Mouse (Mus musculus): ENCODE measurements at regions not wholly inside any gene's neighbourhood (a gene's known extent, or its start where the extent isn't known, plus 50 kb on each side); places are given as distances from the start of the nearest gene placed in this dataset.

- no peaks in the 10 kb centered on the region for H3K9me3 ChIP-seq (replicated peaks; ENCODE audit: control insufficient read depth, low read length)
- WGBS (ENCODE audit: insufficient replicate concordance): 82% methylated on average over 3 of the region's 3 CpGs
- ATAC-seq (replicated peaks; ENCODE audit: insufficient number of reproducible peaks, low FRiP score, low TSS enrichment): no peak
These were observed 381.1 kb downstream of the Hs3st1 start for GRCm38 (mm10) chr5:39374199-39374598.

GRCm38 (mm10) chr5:39348680-39349079 lies 406.6 kb downstream of the Hs3st1 start:
- ATAC-seq (replicated peaks; ENCODE audit: insufficient number of reproducible peaks, low FRiP score, low TSS enrichment): no peak
- H3K36me3 ChIP-seq (ENCODE audit: control insufficient read depth, insufficient read depth, low read length): no peaks in the 10 kb centered on the region
- no peaks in the 10 kb centered on the region for H3K4me1 ChIP-seq (ENCODE audit: control insufficient read depth, insufficient read depth, low read length)
- H3K9me3 ChIP-seq (replicated peaks; ENCODE audit: control insufficient read depth, low read length): no peaks in the 10 kb centered on the region
- no peak overlapping the region for H3K27ac ChIP-seq (ENCODE audit: low read depth, low read length)
- 72% methylated on average over 3 of the region's 3 CpGs for WGBS (ENCODE audit: insufficient replicate concordance)
- no peak overlapping the region for H3K4me3 ChIP-seq (ENCODE audit: low read depth, low read length)
- H3K27me3 ChIP-seq (ENCODE audit: control insufficient read depth, insufficient read depth, low read length): no peaks in the 10 kb centered on the region
- no peak overlapping the region for H3K9ac ChIP-seq (ENCODE audit: low read depth, low read length)
- no peak overlapping the region for H3K4me2 ChIP-seq

More at GRCm38 (mm10) chr5:39374199-39374598, 381.1 kb downstream of the Hs3st1 start:
- Histone ChIP-seq H3K4me3 (ENCODE audit: low read depth, low read length) (no peak overlapping the region), H3K27ac (ENCODE audit: low read depth, low read length) (no peak overlapping the region), H3K4me1 (ENCODE audit: control insufficient read depth, insufficient read depth, low read length) (no peaks in the 10 kb centered on the region), H3K36me3 (ENCODE audit: control insufficient read depth, insufficient read depth, low read length) (no peaks in the 10 kb centered on the region), H3K4me2 (no peak overlapping the region), H3K9ac (ENCODE audit: low read depth, low read length) (no peak overlapping the region), H3K27me3 (ENCODE audit: control insufficient read depth, insufficient read depth, low read length) (no peaks in the 10 kb centered on the region)

DNA sequence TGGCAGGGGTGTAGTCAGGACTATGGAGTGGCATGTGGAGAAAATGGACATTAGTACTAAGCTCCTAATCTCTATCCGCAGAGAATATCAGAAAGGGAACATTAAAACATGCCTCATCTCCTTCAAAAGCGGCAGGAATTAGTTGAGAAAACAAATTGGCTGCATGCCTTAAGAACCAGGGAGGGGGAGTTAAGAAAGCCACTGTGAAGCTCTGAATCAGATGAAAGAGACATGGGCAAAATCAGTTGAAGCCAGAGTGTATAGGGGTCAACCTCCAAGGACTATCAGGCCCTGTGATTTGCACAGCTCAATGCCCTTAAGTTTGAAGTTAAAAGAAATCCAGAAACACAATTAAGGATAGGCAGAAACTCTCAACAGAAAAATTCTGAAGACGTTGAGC lies 408.3 kb downstream of the Hs3st1 start:
- H3K4me2 ChIP-seq: no peak overlapping the region
- H3K4me3 ChIP-seq (ENCODE audit: low read depth, low read length): no peak overlapping the region
- no peaks in the 10 kb centered on the region for H3K4me1 ChIP-seq (ENCODE audit: control insufficient read depth, insufficient read depth, low read length)
- no peak overlapping the region for H3K27ac ChIP-seq (ENCODE audit: low read depth, low read length)
- 75% methylated on average over 3 of the region's 3 CpGs for WGBS (ENCODE audit: insufficient replicate concordance)
- H3K27me3 ChIP-seq (ENCODE audit: control insufficient read depth, insufficient read depth, low read length): no peaks in the 10 kb centered on the region
- ATAC-seq (replicated peaks; ENCODE audit: insufficient number of reproducible peaks, low FRiP score, low TSS enrichment): no peak
- no peaks in the 10 kb centered on the region for H3K9me3 ChIP-seq (replicated peaks; ENCODE audit: control insufficient read depth, low read length)
- H3K36me3 ChIP-seq (ENCODE audit: control insufficient read depth, insufficient read depth, low read length): no peaks in the 10 kb centered on the region
- H3K9ac ChIP-seq (ENCODE audit: low read depth, low read length): no peak overlapping the region

DNA sequence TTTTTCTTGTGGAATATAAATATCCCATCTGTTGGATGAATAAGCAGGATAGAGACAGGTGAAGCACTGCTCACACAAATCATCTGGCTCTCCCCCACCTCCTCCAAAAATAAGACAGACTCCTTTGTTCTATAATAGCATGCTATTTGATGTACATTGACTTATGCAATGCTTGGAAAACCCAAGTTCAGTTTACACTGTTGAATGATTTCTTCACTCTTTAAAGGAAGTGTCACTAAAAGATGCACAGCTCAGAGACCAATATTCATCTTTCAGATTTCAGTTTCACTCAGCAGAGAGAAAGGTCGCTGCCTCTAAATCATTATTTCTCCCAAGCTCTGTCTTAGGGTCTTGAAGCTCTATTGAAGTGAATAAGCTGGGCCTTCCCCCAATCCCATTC lies 417.4 kb downstream of the Hs3st1 start:
- H3K9me3 ChIP-seq (replicated peaks; ENCODE audit: control insufficient read depth, low read length): no peaks in the 10 kb centered on the region
- ATAC-seq (replicated peaks; ENCODE audit: insufficient number of reproducible peaks, low FRiP score, low TSS enrichment): no peak
- no peak overlapping the region for H3K4me2 ChIP-seq
- H3K4me1 ChIP-seq (ENCODE audit: control insufficient read depth, insufficient read depth, low read length): no peaks in the 10 kb centered on the region
- WGBS (ENCODE audit: insufficient replicate concordance): 66% methylated on average over 1 of the region's 1 CpGs
- H3K4me3 ChIP-seq (ENCODE audit: low read depth, low read length): no peak overlapping the region
- H3K36me3 ChIP-seq (ENCODE audit: control insufficient read depth, insufficient read depth, low read length): no peaks in the 10 kb centered on the region
- H3K9ac ChIP-seq (ENCODE audit: low read depth, low read length): no peak overlapping the region
- H3K27me3 ChIP-seq (ENCODE audit: control insufficient read depth, insufficient read depth, low read length): no peaks in the 10 kb centered on the region
- H3K27ac ChIP-seq (ENCODE audit: low read depth, low read length): no peak overlapping the region

GRCm38 (mm10) chr5:39336484-39336985 lies 418.7 kb downstream of the Hs3st1 start:
- no peaks in the 10 kb centered on the region for H3K27me3 ChIP-seq (ENCODE audit: control insufficient read depth, insufficient read depth, low read length)
- H3K27ac ChIP-seq (ENCODE audit: low read depth, low read length): no peak overlapping the region
- no peaks in the 10 kb centered on the region for H3K4me1 ChIP-seq (ENCODE audit: control insufficient read depth, insufficient read depth, low read length)
- no peaks in the 10 kb centered on the region for H3K36me3 ChIP-seq (ENCODE audit: control insufficient read depth, insufficient read depth, low read length)
- H3K4me3 ChIP-seq (ENCODE audit: low read depth, low read length): no peak overlapping the region
- H3K9ac ChIP-seq (ENCODE audit: low read depth, low read length): no peak overlapping the region
- ATAC-seq (replicated peaks; ENCODE audit: insufficient number of reproducible peaks, low FRiP score, low TSS enrichment): no peak
- no peaks in the 10 kb centered on the region for H3K9me3 ChIP-seq (replicated peaks; ENCODE audit: control insufficient read depth, low read length)
- 83% methylated on average over 2 of the region's 2 CpGs for WGBS (ENCODE audit: insufficient replicate concordance)
- H3K4me2 ChIP-seq: no peak overlapping the region

GRCm38 (mm10) chr5:39335321-39335720 lies 420.0 kb downstream of the Hs3st1 start:
- ATAC-seq (replicated peaks; ENCODE audit: insufficient number of reproducible peaks, low FRiP score, low TSS enrichment): no peak
- Histone ChIP-seq H3K4me3 (ENCODE audit: low read depth, low read length) (no peak overlapping the region), H3K27ac (ENCODE audit: low read depth, low read length) (no peak overlapping the region), H3K9me3 (replicated peaks; ENCODE audit: control insufficient read depth, low read length) (no peaks in the 10 kb centered on the region), H3K27me3 (ENCODE audit: control insufficient read depth, insufficient read depth, low read length) (no peaks in the 10 kb centered on the region), H3K4me1 (ENCODE audit: control insufficient read depth, insufficient read depth, low read length) (no peaks in the 10 kb centered on the region), H3K9ac (ENCODE audit: low read depth, low read length) (no peak overlapping the region), H3K36me3 (ENCODE audit: control insufficient read depth, insufficient read depth, low read length) (no peaks in the 10 kb centered on the region), H3K4me2 (no peak overlapping the region)
- 81% methylated on average over 2 of the region's 2 CpGs for WGBS (ENCODE audit: insufficient replicate concordance)

DNA sequence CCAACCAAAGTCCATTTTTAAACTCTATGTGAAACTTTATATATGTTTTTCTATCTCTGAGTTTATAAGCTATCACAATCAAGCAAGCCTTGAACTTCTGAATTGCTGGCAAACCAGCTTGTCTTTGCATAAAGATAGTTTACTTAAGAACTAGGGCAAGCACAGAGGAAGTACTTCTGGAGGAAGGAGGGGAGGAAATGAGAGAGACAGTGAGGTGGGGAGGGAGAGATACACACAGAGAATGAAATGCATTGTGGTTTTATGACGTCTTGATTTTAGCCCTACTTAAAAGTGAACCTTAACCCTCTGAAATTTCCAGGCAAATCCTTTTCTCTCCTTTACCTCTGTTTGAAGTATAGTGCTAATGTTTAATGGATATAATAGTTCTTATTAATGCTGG lies 421.0 kb downstream of the Hs3st1 start:
- no peak overlapping the region for H3K9ac ChIP-seq (ENCODE audit: low read depth, low read length)
- H3K36me3 ChIP-seq (ENCODE audit: control insufficient read depth, insufficient read depth, low read length): no peaks in the 10 kb centered on the region
- no peaks in the 10 kb centered on the region for H3K27me3 ChIP-seq (ENCODE audit: control insufficient read depth, insufficient read depth, low read length)
- H3K4me1 ChIP-seq (ENCODE audit: control insufficient read depth, insufficient read depth, low read length): no peaks in the 10 kb centered on the region
- H3K4me2 ChIP-seq: no peak overlapping the region
- H3K27ac ChIP-seq (ENCODE audit: low read depth, low read length): no peak overlapping the region
- WGBS (ENCODE audit: insufficient replicate concordance): 40% methylated on average over 1 of the region's 1 CpGs
- H3K4me3 ChIP-seq (ENCODE audit: low read depth, low read length): no peak overlapping the region
- ATAC-seq (replicated peaks; ENCODE audit: insufficient number of reproducible peaks, low FRiP score, low TSS enrichment): no peak
- no peaks in the 10 kb centered on the region for H3K9me3 ChIP-seq (replicated peaks; ENCODE audit: control insufficient read depth, low read length)

DNA sequence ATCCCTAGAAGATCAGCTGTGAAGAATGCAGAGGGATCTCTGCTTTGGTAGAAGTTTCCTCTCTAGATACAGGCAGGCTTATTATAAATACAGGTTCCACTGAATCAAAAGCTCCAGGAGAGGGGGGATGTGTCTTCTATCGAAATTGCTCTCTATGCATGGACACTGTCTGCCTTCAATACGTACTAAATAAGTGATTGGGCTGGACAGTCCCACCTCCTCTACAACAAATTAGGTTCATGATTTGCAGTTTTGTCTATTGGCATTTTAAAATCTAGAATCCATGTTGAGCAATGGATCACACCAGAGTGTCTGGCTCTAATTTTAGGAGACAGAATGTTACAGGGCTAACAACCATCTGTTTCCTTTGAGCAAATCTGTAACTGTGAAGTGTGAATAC lies 429.9 kb downstream of the Hs3st1 start:
- no peak overlapping the region for H3K9ac ChIP-seq (ENCODE audit: low read depth, low read length)
- H3K27ac ChIP-seq (ENCODE audit: low read depth, low read length): no peak overlapping the region
- no peak overlapping the region for H3K4me2 ChIP-seq
- no peaks in the 10 kb centered on the region for H3K9me3 ChIP-seq (replicated peaks; ENCODE audit: control insufficient read depth, low read length)
- no peaks in the 10 kb centered on the region for H3K36me3 ChIP-seq (ENCODE audit: control insufficient read depth, insufficient read depth, low read length)
- no peaks in the 10 kb centered on the region for H3K27me3 ChIP-seq (ENCODE audit: control insufficient read depth, insufficient read depth, low read length)
- ATAC-seq (replicated peaks; ENCODE audit: insufficient number of reproducible peaks, low FRiP score, low TSS enrichment): no peak
- no peaks in the 10 kb centered on the region for H3K4me1 ChIP-seq (ENCODE audit: control insufficient read depth, insufficient read depth, low read length)
- no peak overlapping the region for H3K4me3 ChIP-seq (ENCODE audit: low read depth, low read length)
- WGBS (ENCODE audit: insufficient replicate concordance): 74% methylated on average over 2 of the region's 2 CpGs

DNA sequence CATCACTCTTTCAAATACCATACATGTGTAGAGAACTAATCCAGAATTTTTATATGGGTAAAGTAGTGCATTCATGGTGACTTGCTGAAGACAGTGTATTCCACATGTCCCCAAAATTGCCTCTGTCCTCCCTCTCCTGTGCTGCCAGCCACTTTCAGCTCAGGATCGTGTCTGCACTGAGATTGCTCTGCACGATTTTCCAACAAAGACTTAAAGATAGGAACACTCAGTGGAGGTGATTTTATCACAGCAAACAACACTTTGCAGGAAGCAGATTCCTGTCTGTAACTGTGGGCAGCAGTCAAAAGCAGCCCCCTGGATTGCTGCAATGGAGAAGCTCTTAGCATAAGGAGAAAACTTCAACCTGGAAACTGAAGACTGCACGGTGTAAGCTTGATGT lies 438.8 kb downstream of the Hs3st1 start:
- 51% methylated on average over 3 of the region's 3 CpGs for WGBS (ENCODE audit: insufficient replicate concordance)
- Histone ChIP-seq H3K9me3 (replicated peaks; ENCODE audit: control insufficient read depth, low read length) (no peaks in the 10 kb centered on the region), H3K4me1 (ENCODE audit: control insufficient read depth, insufficient read depth, low read length) (no peaks in the 10 kb centered on the region), H3K4me3 (ENCODE audit: low read depth, low read length) (no peak overlapping the region), H3K27me3 (ENCODE audit: control insufficient read depth, insufficient read depth, low read length) (no peaks in the 10 kb centered on the region), H3K9ac (ENCODE audit: low read depth, low read length) (no peak overlapping the region), H3K4me2 (no peak overlapping the region), H3K27ac (ENCODE audit: low read depth, low read length) (no peak overlapping the region), H3K36me3 (ENCODE audit: control insufficient read depth, insufficient read depth, low read length) (no peaks in the 10 kb centered on the region)
- ATAC-seq (replicated peaks; ENCODE audit: insufficient number of reproducible peaks, low FRiP score, low TSS enrichment): no peak
